Mouse (Mus musculus): ENCODE measurements around the gene Stxbp2.

The Stxbp2 gene

DNA sequence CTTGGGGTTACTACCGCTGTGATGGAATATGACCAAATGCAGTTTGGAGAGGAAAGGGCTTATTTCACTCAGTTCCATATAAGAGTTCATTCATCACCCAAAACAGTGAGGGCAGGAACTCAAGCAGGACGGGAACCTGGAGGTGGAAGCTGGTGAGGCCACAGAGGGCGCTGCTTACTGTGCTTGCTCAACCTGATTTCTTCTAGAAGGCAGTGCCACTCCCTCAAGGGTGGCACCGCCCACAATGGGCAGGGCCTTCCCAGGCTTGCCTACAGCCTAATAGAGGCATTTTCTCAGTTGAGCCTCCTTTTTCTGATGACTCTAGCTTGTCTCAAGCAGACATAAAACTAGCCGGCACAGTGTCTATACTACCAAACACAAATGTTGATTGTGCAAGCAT is 15.0 kb downstream of the Stxbp2 start:
- DNase-seq, result peak; percentile 41 to 47

DNA sequence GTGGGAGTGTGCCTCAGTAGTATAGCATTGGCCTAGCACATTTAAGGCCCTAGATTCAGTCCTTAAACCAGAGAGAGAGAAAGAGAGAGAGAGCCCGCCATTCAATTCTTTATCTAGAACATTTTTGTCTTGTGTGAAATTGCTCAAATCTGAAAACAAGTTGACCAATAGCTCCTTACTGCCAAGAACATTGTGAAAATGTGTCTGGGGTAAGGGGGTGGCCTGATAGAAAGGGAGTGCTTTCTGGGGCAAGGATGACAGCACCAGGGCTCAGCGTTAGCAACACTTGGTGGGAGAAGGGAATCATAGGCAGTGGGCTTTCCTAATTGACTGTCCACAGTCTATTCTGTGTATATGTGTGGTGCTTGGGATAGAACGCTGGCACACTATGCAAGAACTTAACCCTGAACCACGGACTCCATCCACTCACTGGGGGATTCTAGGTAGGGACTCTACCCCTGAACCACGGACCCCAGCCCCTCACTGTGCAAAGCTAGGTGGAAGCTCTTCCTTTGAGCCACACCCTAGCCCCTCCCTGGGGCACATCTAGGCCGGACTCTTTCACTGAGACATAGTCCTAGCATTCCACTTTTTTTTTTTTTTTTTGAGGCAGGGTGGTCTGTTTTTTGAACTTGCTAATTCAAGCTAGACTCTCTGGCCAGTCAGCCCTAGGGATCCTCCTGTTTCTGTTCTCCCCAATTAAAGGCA is 16.2 kb downstream of the Stxbp2 start:
- DNase-seq, result no peak

DNA sequence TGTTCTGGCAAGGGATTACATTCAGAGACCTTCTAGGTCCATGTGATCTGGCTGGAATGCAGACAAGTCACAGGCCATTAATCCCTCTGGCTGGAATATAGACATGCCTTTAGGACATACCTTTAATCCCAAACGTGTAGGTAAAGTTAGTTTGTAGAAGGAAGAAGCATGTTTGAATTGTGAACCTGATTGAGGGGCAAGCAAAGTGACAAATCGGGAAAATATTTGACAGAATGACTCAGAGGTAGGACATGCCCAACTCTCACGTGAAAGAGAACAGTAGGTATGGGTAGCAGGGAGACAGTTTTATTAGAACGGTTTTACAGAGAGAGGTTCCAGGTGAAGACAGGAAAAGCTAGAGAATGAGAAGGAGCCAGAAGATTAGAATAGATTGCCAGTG is 16.8 kb downstream of the Stxbp2 start:
- DNase-seq, result no peak

DNA sequence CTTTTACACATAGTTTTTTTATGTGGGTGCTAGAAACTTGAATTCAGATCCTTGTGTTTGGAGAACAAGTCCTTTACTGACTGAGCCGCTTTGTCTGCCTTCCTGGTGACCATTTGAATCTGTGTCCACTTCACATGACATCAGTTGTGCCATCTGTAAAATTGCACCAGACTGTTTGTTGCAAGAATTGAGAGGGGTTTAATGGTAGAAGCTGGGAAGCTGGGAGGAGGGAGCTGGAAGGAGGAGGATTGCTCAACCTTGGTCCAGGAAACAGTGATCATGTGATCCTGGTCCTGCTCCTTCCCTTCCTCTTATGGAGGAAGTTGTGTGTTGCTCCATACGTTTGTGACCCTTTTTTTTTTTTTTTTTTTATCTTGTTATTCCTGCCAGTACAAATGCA is 17.5 kb downstream of the Stxbp2 start:
- no peak for DNase-seq

DNA sequence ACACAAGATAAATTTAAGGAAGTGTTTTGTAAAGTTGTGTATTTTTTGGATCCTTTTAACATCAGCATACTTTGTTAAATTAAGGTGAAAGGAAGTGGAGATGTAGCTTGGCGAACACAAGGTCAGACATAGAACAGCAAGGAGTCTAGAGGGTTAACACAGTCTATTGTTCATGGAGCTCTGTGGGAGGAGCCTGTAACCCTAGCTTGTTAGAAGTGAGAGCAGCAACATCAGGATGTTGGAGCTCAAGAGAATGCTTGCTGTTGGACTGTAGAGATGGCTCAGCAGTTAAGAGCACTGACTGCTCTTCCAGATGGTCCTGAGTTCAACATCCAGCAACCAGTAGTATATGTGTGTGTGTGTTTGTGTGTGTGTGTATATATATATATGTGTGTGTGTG is 18.2 kb downstream of the Stxbp2 start:
- DNase-seq, result no peak

DNA sequence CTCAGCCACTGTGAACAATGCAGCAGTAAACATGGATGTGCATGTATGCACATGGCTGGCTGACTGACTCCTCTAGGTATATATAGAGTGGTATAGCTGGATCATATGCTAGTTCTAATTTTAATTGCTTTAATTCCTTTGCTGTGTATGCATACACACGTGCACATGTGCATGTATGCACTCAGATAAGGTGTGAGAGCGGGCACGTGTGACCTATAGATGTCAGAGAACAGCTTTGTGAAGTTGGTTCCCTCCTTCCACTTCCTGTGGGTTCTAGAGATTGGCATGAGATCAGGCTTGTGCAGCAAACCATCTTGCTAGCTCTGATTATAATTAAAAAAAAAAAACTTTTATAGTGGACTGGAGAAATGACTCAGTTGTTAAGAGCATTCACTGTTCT is 22.1 kb downstream of the Stxbp2 start:
- no peak for DNase-seq

DNA sequence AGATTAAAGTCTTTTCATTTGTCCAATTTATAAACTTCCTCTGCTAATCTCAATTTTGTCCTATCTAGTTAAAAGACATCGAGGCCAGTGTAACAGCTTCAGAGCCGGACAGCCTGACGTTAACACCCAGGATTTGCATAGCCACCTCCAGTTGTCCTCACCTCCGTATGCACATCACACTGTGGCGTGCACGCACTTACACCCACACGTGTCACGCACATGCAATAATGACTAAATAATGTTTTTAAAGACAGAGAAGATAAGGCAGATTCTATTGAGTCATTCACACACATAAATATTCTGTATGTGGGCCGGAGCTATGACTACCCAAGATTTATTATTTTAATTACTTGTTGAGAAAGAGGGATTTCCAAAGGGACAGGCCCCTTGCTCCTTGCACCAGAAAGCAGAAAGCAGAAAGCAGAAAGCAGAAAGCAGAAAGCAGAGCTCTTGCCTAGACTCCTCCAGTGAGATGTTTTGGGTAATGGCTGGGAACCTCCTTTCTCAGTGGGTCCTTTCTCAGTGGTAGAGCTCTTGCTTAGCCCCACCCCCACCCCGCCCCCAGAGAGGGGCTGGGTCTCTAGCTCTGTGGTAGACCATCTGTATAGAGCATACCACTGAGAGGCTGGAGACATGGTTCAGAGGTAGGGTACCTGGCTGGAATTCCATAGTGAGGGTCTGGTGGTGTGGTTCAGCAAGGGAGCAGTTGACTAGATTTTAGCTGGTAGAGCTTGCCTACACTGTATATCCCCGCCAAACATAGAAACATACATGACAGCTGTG is 24.2 kb downstream of the Stxbp2 start:
- DNase-seq, result no peak

DNA sequence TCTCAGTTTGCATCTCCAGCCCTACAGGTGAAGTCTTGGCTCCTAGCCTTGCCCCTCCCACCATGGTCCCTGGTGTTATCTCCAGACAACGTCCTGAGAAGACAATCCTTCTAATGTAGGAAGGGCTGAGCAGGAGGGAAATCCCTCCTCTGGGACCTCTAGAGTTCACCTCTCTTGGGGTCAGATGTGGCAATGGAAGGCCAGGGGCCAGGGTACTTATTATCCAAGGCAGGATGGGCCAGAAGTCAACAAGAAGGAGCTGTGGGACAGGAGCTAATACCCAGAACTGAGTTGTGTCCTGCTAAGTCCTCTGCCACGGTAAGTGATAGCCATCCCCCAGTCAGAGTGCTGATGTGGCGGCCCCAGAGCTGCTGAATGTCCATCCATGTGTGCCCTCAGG is 24.8 kb downstream of the Stxbp2 start, which contains the start of gene Retn:
Gene Retn, plus strand, starts transcription at position 245 of the 400 bp plus-strand sequence.
- DNase-seq, result no peak

DNA sequence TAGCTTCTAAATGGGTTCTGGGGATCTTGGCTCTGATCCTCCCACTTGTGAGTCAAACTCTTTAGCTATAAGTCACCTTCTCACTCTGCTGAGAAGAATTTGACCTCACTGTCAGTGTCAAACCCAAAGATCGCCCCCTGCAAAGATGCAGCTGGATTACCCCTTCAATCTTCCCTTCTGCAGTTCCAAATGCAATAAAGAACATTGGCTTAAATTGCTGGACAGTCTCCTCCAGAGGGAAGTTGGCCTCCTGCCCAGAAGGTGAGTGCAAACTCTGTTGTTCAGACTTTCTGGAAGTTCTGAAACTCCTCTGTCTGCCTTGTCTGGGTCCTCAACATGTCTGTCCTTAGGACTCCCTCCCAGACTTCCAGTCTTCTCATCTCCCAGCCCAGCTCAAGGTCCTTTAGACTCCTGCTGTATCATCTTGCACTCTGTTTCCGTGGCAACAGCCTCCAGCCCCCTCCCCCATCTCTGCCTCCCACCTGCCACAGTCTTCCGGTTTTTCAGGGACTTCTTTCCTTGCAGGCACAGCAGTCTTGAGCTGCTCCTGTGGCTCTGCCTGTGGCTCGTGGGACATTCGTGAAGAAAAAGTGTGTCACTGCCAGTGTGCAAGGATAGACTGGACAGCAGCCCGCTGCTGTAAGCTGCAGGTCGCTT is 26.1 kb downstream of the Stxbp2 start:
- peak in 1 of 2 experiments; percentile 40 for DNase-seq

DNA sequence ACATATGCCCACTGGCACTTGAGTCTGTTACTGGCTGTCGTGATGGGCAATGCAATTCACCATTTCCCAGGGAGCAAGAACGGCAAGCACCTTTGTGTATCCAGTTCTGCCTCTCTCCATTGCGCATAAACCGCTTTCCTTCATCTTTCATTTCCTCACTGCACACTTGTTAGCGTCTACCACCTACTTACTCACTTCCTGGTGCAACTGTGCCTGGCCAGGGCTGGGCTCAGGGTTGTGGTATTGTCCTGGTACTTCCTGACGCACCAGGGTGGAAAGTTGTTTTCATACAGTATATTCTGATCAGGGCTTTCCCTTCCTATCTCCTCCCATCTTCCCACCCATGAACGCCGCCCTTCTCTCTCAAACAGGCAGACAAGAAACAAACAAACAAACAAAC is 30.1 kb downstream of the Stxbp2 start:
- no peak for DNase-seq

DNA sequence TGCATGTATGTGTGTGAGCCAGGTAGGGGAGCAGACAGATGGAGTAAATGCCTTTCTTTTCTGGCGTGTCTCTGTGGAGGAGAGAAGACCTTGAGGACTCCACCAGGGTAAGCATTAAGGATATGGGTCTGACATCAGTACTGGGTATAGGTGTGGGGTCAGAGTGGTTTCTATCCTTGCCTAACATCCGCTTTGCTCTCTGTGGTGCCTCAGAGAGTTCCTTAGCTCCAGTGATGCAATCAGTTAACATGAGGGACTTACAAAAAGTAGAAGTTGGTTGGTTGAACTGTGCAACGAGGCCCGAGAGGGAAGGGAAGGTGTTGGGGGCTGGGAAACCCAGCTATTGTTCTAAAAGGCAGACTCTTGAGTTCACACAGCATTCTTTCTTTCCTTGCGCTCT is 33.6 kb downstream of the Stxbp2 start:
- DNase-seq, result no peak

DNA sequence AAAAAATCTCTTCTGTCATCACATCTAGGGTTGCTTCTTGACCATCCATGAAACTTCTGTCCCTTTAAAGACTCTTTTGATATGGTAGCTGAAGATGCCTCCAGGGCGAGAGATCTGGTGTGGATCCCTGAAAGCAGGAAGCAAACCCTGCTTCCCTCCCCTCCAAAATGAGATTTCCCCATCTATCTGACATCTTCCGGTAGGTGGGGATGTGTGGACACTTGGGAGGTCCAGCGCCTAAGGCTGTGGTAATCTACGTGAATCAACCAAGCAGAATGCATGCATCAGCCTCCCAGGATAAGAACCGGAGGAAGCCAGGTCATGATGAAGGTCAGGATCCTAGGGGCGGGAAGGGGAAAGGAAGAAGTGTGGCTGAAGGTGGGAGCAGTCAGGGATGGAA is 34.8 kb downstream of the Stxbp2 start, which contains the start of gene Mcemp1:
Gene Mcemp1, plus strand, starts transcription at position 248 of the 400 bp plus-strand sequence.
- DNase-seq, result no peak

DNA sequence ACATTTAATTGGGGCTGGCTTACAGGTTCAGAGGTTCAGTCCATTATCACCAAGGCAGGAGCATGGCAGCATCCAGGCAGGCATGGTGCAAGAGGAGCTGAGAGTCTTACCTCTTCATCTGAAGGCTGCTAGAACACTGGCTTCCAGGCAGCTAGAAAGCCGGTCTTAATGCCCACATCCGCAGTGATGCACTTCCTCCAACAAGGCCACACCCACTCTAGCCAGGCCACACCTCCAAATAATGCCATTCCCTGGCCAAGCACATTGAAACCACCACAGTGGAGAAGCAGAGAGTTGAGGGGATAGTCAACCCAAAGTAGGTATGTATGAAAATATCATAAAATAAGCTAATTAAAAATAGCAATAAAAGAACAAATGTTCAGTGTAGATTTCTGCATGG is 39.6 kb downstream of the Stxbp2 start:
- no peak for DNase-seq

DNA sequence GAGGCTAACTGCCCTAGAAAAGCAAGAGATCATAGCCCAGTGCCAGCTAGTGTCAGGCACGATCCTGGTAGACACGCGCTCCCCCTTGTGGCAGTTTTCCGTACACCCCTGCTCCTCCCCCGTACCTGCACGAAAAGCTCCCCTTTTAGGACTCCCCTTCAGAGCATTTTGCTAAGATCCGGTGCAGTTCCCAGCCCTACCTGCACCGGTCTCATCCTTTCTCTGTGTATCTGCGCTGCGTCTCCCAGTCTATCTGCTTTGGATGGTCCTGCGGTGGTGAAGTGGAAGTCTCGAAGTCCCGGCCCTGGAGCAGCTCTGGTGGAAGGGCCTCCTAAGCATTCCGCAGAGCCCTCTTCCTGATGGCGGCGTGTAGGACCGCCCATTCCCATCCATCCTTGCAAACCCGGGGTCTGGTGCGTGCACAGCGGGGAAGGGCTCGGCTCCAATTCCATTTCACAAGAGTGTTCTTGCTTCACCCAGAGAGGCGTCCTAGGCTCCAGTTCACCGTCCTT is 41.3 kb downstream of the Stxbp2 start, which contains the start of gene Fcor:
Gene Fcor, minus strand, starts transcription at position 383 of the 512 bp plus-strand sequence.
- peak; percentile 95 to 98 for DNase-seq

DNA sequence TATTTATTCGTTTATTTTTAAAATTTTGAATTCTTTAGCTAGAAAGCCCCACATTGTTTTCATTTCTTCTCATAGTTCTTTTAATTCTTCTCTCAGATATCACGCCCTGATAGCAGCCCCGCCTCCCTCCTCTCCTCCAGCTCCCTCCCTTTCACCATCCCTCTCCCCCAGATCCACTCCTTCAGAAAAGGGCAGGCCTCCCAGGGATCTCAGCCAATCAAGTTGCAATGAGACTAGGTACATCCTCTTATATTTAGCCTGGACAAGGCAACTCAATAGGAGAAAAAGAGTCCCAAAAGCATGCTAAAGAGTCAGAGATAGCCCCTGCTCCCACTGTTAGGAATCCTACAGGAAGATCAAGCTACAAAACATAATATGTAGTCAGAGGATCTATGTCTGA is 43.9 kb downstream of the Stxbp2 start:
- DNase-seq, result no peak

DNA sequence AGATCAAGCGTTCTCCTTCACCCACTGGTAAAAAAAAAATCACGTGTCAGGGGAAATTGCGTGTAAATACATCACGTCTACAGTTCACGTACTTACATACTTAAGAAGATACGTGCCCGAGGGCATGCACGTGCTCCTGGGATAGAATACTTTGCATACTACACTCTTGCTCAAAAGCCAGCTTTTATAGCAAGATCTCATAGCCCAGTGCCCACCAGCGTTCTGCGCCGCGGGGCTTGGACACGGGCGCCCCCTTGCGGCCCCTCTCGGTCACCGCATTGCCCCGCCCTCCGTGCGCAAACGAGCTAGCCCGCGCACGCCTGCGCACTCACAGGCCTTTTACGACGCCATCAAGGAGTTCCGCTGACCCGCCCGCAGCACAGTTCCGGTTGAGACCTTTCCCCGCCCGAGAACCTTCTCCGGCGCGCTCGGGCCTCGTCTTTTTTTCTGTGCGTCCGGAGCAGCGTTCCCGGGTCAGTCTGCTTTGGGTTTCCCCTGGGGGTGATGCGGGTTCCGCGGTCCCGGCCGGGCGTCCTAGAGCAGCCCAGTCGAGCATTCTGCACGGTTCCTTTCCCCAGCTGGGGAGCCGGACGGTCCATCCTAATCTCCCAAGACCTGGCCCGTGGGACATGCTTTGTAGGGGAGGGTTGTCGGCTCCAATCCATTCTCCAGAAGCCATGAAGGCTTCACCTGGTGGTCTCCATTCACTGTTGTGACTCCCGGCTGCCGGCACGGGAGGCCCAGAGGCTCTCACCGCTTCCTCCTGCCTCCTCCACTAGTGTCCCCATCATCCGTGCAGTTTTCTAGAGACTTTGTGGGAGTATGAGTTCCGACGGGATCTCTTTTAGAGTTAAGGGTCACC is 45.6 kb downstream of the Stxbp2 start, which contains the start of gene Trappc5:
Gene Trappc5, plus strand, starts transcription at position 169 of the 862 bp plus-strand sequence.
- DNase-seq, result peak; percentile 95 to 97

DNA sequence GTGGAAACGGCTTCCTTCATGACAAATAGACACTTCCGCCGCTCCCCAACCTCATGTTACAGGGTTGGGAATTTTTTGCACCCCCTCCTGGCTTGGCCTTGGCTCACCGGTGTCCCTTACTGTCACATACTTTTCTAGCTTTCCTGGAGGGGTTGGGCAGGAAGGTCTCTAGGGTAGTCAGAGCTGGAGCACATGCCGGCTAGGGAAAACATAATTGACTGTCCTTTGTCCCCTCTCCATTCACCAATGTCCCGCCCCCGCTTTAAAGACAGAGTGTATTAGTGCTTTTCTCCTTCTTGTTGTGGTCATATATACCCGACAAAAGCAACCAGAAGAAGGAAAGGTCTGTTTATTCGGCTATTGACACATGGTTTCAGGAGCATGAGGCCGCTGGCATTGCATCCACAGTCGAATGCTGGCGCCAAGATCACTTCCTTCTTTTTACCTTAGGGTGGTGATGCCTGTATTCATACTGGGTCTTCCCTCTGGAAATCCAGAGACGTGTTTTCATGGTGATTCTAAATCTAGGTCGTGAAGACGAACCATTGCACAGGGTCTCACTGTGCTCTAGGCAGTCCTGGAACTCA is 46.3 kb downstream of the Stxbp2 start:
- peak; percentile 31 to 38 for DNase-seq

DNA sequence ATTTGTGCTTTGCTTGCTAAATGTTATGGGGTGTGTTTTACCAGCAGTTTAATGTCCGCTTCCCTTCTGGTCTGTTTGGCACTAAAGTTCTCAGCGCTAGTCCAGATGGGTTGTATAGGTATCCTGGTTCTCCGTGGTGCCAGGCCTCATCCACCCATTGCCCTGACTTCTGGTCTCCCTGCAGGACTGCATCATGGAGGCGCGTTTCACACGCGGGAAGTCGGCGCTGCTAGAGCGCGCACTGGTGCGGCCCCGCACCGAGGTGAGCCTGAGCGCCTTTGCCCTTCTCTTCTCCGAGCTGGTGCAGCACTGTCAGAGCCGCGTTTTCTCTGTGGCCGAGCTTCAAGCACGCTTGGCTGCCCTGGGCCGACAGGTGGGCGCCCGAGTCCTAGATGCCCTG is 48.1 kb downstream of the Stxbp2 start:
- DNase-seq, result peak in 1 of 2 experiments; percentile 22

DNA sequence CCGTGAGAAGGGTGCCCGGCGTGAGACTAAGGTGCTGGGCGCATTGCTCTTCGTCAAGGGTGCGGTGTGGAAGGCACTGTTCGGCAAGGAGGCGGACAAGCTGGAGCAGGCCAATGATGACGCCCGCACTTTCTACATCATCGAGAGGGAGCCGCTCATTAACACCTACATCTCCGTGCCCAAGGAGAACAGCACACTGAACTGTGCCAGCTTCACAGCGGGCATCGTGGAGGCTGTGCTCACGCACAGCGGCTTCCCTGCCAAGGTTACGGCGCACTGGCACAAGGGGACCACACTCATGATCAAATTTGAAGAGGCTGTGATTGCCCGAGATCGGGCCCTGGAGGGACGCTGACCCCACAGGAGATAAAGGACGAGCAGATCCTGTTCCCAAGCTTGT is 48.5 kb downstream of the Stxbp2 start:
- DNase-seq, result peak; percentile 58 to 61

DNA sequence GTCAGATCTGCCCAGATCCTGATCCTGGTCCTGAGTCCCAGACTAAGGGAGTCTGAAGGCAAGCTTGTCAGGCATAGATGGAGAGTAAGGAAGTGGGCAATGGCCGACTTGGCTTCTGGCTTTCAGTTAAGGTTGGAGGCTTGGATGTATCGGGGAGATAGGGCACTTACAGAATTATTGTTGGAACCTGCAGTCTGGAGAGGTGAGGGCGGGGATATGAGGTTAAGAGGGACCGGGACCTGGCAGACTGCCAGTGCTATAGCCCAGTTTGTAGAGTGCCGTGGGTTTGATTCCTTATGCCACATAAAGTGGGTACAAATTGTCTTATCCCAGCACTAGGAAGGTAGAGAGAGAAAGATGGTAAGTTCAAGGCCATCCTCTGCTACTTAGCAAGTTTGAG is 48.9 kb downstream of the Stxbp2 start:
- DNase-seq, result peak; percentile 33 to 36

DNA sequence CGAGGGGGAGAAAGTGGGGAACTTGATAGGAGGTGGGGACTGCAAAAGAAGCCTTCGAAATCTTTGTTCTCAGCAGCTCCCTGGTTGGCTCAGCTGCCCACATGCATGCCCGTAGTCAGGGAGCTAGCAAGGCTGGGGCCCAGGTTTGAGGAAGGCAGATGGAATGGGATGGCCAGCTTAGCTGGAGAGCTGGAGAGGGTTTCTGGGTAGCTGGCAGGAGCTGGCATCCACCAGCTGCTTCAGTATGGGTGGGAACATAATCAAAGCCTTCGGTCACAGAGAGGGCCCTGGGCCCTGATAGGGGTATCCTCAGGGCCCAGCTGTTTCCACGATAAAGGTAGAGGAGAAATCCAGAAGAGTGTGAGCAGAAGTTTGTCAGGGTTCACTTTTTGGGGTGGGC is 51.7 kb downstream of the Stxbp2 start:
- peak; percentile 80 to 84 for DNase-seq

Measured in cerebellum, postnatal 10 days (tissue).